Mouse (Mus musculus) cerebellum, adult 2 months (tissue): ENCODE measurements around the gene Npy4r.

Experiments used
- CTCF ChIP-seq: fragments of 200-500 bp; IDR thresholded peaks from 2 replicates; pipeline ENCODE4 v1.5.1; 2011; ENCODE audit warnings: low read depth, mild to moderate bottlenecking, control low read depth, low read length, moderate library complexity, borderline replicate concordance; ENCODE audit not compliant: insufficient read depth
- POLR2A ChIP-seq: fragments of 200-500 bp; IDR thresholded peaks from 2 replicates; pipeline ENCODE4 v1.6.1; 2011; ENCODE audit warnings: low read length, control low read depth, borderline replicate concordance; ENCODE audit not compliant: insufficient read depth

- TF ChIP-seq CTCF, result no peak
- no peak for TF ChIP-seq POLR2A
Measured at GRCm38 (mm10) chr14:34190361-34190760, 38.1 kb upstream of the Npy4r start.
